Mouse (Mus musculus): ENCODE measurements around the gene 6030468B19Rik. TPM values are rescaled to one million over a fixed set of nuclear protein-coding genes. Genes with fewer than 3 reads are reported as not detected.
"Not testable (repeated sequence)": the region's sequence is repeated elsewhere in the genome, so short reads cannot be mapped to it uniquely, and the experiment has no call there.

The 6030468B19Rik gene
- total RNA-seq, 2 experiments from 2014 or later: not detected

DNA sequence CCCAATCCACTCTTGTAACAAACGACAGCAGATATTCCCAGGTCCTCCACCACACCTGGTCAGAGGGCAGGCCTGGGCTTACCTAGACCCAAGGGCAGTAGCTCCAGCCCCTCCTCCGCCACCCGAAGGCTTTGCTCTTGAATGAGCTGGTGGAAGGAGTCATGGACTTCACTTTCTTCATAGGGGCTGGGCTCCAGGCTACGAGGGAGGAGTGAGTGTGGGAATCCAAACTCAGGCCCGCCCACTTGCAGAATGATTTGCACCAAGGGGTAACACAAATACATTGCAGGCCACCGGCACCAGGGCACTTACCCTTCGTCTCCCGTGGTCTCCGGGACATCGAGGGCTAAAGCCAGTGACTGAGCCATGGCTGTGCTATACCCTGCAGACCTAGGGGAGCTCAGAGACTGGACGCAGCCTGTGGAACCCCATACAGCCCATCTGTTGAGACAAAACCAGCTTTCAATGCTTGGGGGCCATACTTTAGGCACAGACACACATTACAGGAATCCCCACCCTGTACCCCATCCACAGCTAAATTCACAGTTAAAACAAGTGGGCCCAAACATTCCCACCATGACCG lies 18.5 kb upstream of the 6030468B19Rik start:
- peak in 1 of 2 experiments; percentile 41 for DNase-seq (ENCODE audit: low spot score in 2 of 2)

GRCm38 (mm10) chr11:117779434-117780198 lies 17.8 kb upstream of the 6030468B19Rik start:
- peak; percentile 69 to 70 for DNase-seq (ENCODE audit: low spot score in 2 of 2)

- DNase-seq (ENCODE audit: low spot score in 2 of 2): no peak
Observed at GRCm38 (mm10) chr11:117780199-117780515, 17.3 kb upstream of the 6030468B19Rik start.

- peak; percentile 75 to 77 for DNase-seq (ENCODE audit: low spot score in 2 of 2)
Observed at GRCm38 (mm10) chr11:117780582-117781111, 16.8 kb upstream of the 6030468B19Rik start.

GRCm38 (mm10) chr11:117781199-117781821 lies 16.1 kb upstream of the 6030468B19Rik start:
- peak; percentile 72 to 76 for DNase-seq (ENCODE audit: low spot score in 2 of 2)

DNA sequence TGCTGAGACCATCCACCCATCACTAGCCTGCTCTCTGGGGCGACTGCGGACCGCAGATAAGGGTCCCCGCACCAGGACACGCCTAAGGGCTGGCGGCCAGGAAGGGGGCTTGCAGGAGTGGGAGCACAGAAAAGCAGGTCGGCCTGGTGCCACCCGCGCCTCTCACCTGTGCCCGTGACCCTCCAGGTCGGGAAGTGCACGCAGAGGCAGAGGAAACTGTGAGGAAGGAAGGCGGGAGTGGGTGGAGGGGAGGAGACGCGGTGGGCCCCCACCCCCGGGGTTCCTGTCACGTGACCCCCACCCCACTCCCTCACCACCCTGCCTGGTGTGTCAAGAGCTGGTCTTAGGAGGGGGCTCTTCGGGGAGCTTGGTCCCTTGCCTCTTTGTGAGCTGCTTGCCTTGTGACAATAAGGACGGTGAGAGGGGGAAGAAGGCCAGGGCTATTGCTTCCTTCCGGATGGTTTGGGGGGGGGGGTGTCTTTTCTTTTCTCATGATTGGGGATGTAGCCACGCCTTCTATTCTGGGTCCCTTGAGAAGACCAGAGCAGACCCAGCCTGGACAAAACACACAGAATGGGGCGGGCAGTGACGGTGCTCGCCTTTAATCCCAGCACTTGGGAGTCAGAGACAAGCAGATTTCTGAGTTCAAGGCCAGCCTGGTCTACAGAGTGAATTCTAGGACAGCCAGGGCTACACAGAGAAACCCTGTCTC lies 15.3 kb upstream of the 6030468B19Rik start, which contains the start of the genes Tmc8 and Tmc6:
TSS of gene Tmc8 (plus strand) at position 84 of the 712 bp plus-strand sequence.
TSS of gene Tmc6 (minus strand) at position 206 of the 712 bp plus-strand sequence.
- peak in 1 of 2 experiments; percentile 47 for DNase-seq (ENCODE audit: low spot score in 2 of 2)

GRCm38 (mm10) chr11:117782705-117783034 lies 14.8 kb upstream of the 6030468B19Rik start:
- no peak for DNase-seq (ENCODE audit: low spot score in 2 of 2)

DNA sequence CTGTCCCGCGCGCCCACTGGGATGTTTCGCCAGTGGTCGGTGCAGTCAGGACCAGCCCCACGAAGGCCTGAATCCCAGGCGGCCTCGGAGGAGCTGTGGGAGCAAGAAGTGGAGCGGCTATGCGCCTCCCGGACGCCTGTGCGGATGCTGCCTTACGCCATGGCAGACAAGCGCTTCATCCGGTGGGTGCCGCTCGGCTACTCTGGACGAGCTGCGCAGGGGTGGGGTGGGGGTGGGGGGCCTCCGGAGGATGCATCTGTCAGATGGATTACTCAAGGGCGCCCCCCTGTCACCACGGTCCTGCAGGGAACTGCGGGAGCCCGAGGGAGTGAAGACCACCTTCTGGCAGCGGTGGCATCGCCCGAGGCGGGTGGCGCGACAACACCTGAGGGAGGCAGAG lies 14.4 kb upstream of the 6030468B19Rik start:
- DNase-seq (ENCODE audit: low spot score in 2 of 2): peak; percentile 40 to 59

GRCm38 (mm10) chr11:117783683-117784309 lies 13.7 kb upstream of the 6030468B19Rik start:
- DNase-seq (ENCODE audit: low spot score in 2 of 2): no peak

GRCm38 (mm10) chr11:117786294-117786693 lies 11.2 kb upstream of the 6030468B19Rik start:
- DNase-seq (ENCODE audit: low spot score in 2 of 2): peak; percentile 51 to 63

DNA sequence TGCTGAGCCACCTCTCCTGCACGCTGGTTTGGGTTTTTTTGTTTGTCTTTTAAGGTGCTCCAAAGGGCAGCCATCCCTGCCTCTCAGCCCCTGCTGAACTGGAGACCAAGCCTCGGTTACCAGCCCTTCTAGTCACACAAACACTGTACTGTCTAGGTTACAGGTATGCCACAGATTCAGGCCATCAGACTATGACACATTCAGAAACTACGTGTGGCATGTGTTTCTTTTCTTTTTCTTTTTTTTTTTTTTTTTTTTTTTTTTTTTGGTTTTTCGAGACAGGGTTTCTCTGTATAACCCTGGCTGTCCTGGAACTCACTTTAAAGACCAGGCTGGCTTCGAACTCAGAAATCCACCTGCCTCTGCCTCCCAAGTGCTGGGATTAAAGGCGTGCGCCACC lies 9.0 kb upstream of the 6030468B19Rik start:
- DNase-seq (ENCODE audit: low spot score in 2 of 2): not testable (repeated sequence)

GRCm38 (mm10) chr11:117790286-117790685 lies 7.2 kb upstream of the 6030468B19Rik start:
- peak; percentile 64 to 73 for DNase-seq (ENCODE audit: low spot score in 2 of 2)

GRCm38 (mm10) chr11:117790703-117791440 lies 6.6 kb upstream of the 6030468B19Rik start:
- DNase-seq (ENCODE audit: low spot score in 2 of 2): no peak

DNA sequence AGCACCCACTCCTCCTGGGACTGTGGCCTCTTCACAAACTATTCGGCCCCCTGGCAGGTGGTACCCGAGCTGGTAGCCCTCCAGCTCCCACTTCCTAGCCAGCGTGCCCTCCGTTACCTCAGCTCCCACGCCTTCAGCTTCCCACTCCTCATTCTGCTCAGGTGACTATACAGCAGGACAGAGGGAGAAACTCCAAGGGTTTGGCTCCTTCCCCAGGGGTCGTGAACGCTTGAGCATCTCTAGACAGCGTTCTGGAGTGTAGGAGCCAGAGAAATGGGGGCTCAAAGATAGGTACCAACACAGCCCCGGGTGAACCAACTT lies 6.1 kb upstream of the 6030468B19Rik start:
- DNase-seq (ENCODE audit: low spot score in 2 of 2): no peak

GRCm38 (mm10) chr11:117792281-117792888 lies 5.1 kb upstream of the 6030468B19Rik start:
- no peak for DNase-seq (ENCODE audit: low spot score in 2 of 2)

GRCm38 (mm10) chr11:117794035-117794551 lies 3.4 kb upstream of the 6030468B19Rik start:
- DNase-seq (ENCODE audit: low spot score in 2 of 2): no peak

DNA sequence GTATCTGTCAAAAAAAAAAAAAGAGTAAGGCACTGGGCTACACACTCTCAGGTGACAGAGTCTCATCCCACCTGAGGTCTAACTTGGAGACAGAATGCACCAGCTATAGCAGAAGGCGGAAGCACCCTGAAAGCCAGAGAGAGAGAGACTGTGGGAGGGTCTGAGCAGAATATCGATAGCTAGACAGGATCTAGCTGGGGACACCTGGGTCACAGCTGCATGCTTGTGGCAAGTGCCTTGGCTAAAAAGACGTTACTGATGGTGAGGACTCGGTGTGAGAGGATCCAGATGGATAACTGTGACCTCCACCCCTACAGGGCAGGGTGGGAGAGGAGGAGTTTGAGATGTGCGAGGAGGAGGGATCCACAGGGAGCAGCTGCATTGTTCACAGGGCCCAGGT lies 506 bp upstream of the 6030468B19Rik start:
- no peak for DNase-seq (ENCODE audit: low spot score in 2 of 2)

DNA sequence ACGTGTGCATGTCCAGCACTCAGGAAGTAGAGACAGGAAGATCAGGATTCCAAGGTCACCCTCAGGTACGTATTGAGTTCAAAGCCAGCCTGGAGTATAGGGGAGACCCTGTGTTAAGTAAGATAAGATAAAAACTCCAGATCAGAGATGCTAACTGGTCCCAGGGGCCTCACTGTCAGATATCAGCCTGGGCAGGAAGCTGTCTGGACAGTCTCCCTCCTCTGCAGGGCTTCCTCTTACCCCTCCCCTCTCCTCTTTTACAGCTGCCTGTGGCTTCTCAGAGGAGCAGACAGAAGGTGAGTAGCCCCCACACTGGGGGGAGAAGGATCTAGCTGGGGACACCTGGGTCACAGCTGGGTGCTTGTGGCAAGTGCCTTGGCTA lies 691 bp downstream of the 6030468B19Rik start:
- DNase-seq (ENCODE audit: low spot score in 2 of 2): no peak

DNA sequence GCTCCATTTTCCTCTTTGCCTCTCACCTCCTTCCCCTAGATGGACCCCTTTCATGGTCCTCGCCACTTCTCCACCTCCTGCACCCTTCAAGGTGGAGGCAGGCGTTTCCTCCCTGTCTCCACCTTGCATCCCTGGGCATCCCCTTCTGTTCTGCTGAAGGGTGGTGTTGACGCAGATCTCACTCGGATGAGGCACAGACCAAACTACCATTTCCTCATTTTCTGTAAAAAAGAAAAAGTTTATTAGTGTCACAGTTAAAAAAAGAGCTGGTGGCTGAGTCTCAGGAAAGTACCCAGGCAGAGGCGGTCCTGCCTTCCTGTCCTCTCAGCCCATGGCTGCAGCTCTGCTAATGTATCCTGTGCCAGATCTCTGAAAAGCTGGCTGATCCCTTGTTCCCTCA lies 1.7 kb downstream of the 6030468B19Rik start:
- DNase-seq (ENCODE audit: low spot score in 2 of 2): no peak

DNA sequence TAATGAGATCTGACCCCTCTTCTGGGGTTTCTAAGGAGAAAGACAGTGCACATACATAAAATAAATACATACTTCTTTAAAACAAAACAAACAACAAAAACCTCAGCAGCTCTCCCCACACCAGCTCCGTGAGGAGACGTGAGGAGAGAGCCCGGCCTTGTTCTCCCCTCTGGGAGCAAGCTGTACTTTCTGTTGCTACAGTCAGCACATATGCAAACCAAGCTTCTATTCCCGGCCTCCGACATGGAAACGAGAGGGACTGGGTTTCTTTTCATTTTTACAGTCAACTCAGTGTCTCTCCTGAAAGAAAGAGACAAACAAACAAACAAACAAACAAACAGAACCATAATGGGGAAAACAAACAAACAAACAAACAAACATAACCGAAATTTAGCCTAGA lies 2.6 kb downstream of the 6030468B19Rik start:
- DNase-seq (ENCODE audit: low spot score in 2 of 2): no peak

Data from adrenal gland, adult 18-20 months (tissue).